Mouse (Mus musculus) G1E (cell line): ENCODE data around the gene Kctd3. TPM values are rescaled to one million over a fixed set of nuclear protein-coding genes. Genes with fewer than 3 reads are reported as not detected.

ENCODE experiments used
- ATAC-seq: 2 replicates; pipeline ENCODE4 v1.8.0; 2016; ENCODE audit warnings: mild to moderate bottlenecking; ENCODE audit not compliant: insufficient number of reproducible peaks, poor library complexity, low FRiP score, severe bottlenecking; ENCODE audit errors: extremely low read depth
- DNase-seq: peaks from one replicate; pipeline ENCODE4 v3.0.0; 2012; ENCODE audit warnings: low spot score
- H3K27me3 ChIP-seq: 2 replicates; pipeline ENCODE4 v1.6.1; 2012; ENCODE audit warnings: mild to moderate bottlenecking, low read length, inconsistent platforms; ENCODE audit not compliant: insufficient read depth
- H3K36me3 ChIP-seq: replicated peaks from 2 replicates; pipeline ENCODE3; 2012; ENCODE audit warnings: mild to moderate bottlenecking, inconsistent platforms
- H3K4me1 ChIP-seq: 2 replicates; pipeline ENCODE4 v1.6.1; 2012; ENCODE audit warnings: low read depth, low read length, inconsistent platforms, mixed read lengths; ENCODE audit not compliant: insufficient read depth
- H3K4me3 ChIP-seq: 2 replicates; pipeline ENCODE4 v1.5.1; 2012; ENCODE audit warnings: low read depth, mild to moderate bottlenecking, inconsistent platforms, low read length, moderate library complexity, mixed read lengths
- H3K9me3 ChIP-seq: replicated peaks from 2 replicates; pipeline ENCODE4 v1.6.1; 2012; ENCODE audit warnings: inconsistent platforms
- CTCF ChIP-seq: IDR thresholded peaks from 2 replicates; pipeline ENCODE4 v1.5.1; 2012; ENCODE audit warnings: low read depth, low read length, inconsistent platforms, mixed read lengths
- GATA1 ChIP-seq: IDR thresholded peaks from 2 replicates; pipeline ENCODE4 v1.6.1; 2012; ENCODE audit warnings: borderline replicate concordance, low read length, inconsistent platforms, mixed read lengths
- GATA2 ChIP-seq: IDR thresholded peaks from 2 replicates; pipeline ENCODE4 v1.6.1; 2012; ENCODE audit warnings: low read depth, low read length, inconsistent platforms, borderline replicate concordance
- POLR2AphosphoS5 ChIP-seq: IDR thresholded peaks from 2 replicates; pipeline ENCODE4 v1.6.1; 2012; ENCODE audit warnings: low read depth, low read length, inconsistent platforms; ENCODE audit not compliant: insufficient replicate concordance
- TAL1 ChIP-seq: conservative IDR thresholded peaks from 2 replicates; pipeline ENCODE4 v1.6.1; 2012; ENCODE audit warnings: low read depth, low read length, inconsistent platforms, mixed read lengths
- polyA plus RNA-seq: library from polyadenylated mRNA; stranded (reverse); fragments of >175 nt; gene quantifications from 2 replicates; pipeline ENCODE4 v1.2.3, GENCODE M21; 2012
- total RNA-seq, 2 experiments: library from RNA; stranded (forward) in 1 of 2; stranded (reverse) in 1 of 2; fragments of 200-1000 nt in 1 of 2; fragments of >200 nt in 1 of 2; fragmentation: Nextera tagmentation in 1 of 2; gene quantifications; 2 replicates each; pipeline ENCODE4 v1.2.3; 2014 to 2017

The Kctd3 gene
- total RNA-seq (2014; fragmentation: Nextera tagmentation): 23.9 and 25.4 TPM in 2 replicates
- total RNA-seq (2017): 15.9 and 16.3 TPM in 2 replicates
- 42.9 and 45.4 TPM in 2 replicates for polyA plus RNA-seq

DNA sequence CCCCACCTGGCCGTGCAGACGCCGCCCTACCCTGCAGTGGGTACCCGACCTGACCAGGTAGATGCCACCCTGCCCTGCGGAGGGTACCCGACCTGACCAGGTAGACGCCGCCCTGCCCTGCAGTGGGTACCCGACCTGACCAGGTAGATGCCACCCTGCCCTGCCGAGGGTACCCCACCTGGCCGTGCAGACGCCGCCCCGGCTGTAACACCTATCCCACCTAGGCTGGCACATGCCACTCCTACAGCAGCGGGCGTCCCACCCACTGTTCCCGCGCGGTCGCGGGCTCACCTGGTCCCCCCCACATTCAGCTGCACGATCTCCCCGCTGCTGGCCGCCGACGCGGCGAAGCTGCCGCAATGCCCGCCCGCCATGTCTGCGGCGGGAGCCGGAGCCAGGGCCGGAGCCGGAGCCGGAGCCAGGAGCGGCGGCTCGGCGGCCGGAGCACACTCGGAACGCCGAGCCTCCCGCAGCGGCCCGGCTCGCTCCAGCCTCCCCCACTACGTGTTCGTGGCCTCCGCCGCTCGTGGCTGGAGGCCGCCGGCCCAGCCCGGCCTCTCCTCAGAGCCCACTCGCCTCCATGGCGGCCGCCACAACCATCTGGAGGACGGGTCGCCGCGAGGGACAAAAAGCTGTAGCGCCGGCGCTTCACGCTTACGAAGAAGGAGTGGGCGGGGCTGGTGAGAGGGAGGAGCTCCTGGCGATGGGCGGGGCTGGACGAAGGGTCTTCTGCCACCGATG lies at the start of gene Kctd3:
Gene Kctd3 (minus strand): TSS at position 603 of the 741 bp plus-strand sequence.
- Histone ChIP-seq H3K9me3 (no peaks in the 10 kb centered on the region), H3K27me3 (no peaks in the 10 kb centered on the region), H3K36me3 (peaks cover 31% of the 10 kb centered on the region), H3K4me3 (peak within 1 kb of the TSS; percentile 100), H3K4me1 (peaks cover 29% of the 10 kb centered on the region)
- DNase-seq (peak; percentile 81), ATAC-seq (peak; percentile 84)
- TF ChIP-seq POLR2AphosphoS5 (no peak), TAL1 (no peak), GATA2 (no peak), GATA1 (no peak), CTCF (no peak)

DNA sequence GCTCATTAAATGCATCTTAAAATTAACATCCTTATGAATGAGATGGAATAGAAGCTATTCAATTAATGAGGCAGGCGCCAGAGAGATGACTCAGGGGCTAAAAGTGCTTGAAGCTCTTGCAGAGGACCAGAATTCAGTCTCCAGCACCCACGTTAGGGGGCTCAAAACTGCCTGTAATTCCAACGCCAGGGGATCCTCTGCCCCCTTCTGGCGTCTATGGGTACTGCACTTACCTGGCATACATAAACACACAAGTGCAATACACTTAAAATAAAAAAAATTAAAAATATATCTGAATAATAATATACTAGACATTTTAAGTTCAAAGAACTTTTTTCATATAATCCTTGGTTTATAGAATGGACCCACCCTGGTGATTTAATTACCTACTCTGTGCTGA lies 49.8 kb upstream of the Kctd3 start:
- Histone ChIP-seq H3K36me3 (no peaks in the 10 kb centered on the region), H3K27me3 (no peaks in the 10 kb centered on the region), H3K9me3 (peaks cover 16% of the 10 kb centered on the region), H3K4me3 (no peak overlapping the region), H3K4me1 (no peaks in the 10 kb centered on the region)
- TF ChIP-seq TAL1 (no peak), CTCF (no peak), POLR2AphosphoS5 (no peak), GATA2 (no peak), GATA1 (no peak)
- DNase-seq (no peak), ATAC-seq (no peak)

DNA sequence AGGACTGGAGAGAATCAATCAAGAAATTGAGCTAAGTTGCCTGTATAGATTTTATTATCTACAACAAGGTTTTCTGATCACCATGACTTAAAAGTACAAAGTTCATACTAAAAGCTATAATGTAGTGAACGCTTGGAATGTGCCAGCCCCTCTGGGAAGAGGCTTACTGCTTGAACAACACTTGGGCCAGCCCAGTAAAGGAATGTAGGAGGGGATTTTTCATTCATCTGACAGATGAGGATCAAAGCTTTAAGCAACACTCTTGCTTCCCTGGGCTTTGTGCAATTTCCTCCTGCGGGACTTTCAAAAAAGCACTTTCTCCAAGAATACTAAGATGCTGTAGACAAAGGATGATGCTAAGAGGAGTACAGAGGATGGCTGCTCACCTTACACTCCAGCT lies 48.3 kb upstream of the Kctd3 start:
- no peaks in the 10 kb centered on the region for H3K4me1 ChIP-seq
- no peak for DNase-seq
- no peaks in the 10 kb centered on the region for H3K27me3 ChIP-seq
- H3K9me3 ChIP-seq: peaks cover 25% of the 10 kb centered on the region
- no peaks in the 10 kb centered on the region for H3K36me3 ChIP-seq
- H3K4me3 ChIP-seq: no peak overlapping the region
- TF ChIP-seq GATA1 (no peak), GATA2 (no peak), POLR2AphosphoS5 (no peak), CTCF (no peak), TAL1 (no peak)
- ATAC-seq: no peak

DNA sequence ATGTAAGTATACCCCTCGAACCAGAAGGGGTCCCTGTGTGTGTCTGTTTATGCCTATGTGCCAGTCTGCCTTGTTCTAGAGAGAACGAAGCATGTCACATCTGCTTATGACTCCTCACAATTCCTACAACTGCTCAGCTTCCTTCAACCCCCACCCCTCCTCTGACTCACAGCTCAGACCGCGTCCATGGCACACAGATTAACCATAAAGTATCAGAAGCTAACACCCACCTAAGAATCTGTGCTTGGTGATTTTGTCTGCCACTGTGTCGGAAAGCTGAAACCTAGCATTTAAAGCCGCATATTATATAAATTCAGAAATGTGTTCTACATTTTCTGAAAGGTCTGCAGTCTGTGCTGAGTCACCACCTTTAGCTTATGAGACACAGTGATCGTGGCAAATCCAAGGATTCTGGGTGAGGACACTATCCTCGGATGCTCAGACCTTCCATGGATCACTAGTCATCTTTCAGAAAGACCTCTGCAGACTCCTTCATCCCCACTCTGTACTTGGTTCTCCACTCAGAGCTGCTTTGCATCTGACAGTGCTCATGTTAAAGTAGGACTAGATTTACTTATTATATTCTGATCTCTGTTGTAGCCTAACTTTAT lies 47.4 kb upstream of the Kctd3 start:
- Histone ChIP-seq H3K4me1 (no peaks in the 10 kb centered on the region), H3K9me3 (peaks cover 25% of the 10 kb centered on the region), H3K27me3 (no peaks in the 10 kb centered on the region), H3K36me3 (no peaks in the 10 kb centered on the region), H3K4me3 (no peak overlapping the region)
- TF ChIP-seq GATA2 (no peak), POLR2AphosphoS5 (no peak), CTCF (no peak), GATA1 (no peak), TAL1 (no peak)
- ATAC-seq (no peak), DNase-seq (no peak)

DNA sequence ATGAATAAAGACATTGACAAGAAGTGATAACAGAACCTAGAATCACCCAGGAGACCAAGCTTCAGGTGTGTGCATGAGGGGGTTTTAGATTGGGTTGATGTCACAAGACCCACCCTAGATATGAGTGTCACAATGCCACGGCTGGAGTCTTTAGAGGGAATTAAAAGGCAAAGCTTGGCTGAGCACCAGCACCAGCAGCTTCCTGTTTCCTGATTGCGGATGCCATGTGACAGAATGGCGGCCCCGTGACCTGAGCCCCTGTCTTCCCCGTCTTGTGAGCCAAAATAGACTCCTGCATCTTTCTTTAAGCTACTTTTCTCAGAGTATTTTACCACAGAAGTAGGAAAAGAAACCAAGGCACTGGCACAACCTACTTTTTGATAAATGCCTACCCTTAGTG lies 46.5 kb upstream of the Kctd3 start:
- no peak for ATAC-seq

DNA sequence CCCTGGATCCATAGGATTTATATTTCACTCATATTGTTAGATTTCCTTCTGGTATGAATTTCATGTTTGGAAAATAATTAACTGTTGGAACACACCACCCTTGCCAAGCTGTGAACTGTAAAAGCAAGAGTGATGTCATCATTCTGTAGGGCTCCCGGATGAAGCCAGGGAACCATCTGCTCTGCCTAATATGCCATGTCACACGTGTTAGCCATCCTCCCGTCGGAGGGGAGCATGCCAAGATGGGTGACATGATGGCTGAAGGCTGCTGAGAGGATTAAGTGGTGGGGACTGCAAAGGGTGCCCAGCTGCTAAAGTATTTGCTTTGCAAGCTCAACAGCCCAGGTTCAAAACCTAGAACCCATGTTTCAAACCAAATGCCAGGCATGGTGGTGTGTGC lies 44.5 kb upstream of the Kctd3 start:
- Histone ChIP-seq H3K4me1 (no peaks in the 10 kb centered on the region), H3K9me3 (peaks cover 34% of the 10 kb centered on the region), H3K36me3 (no peaks in the 10 kb centered on the region), H3K4me3 (no peak overlapping the region), H3K27me3 (no peaks in the 10 kb centered on the region)
- DNase-seq: no peak
- no peak for ATAC-seq
- no peak for TF ChIP-seq CTCF
- no peak for TF ChIP-seq GATA1

More for the DNA sequence above, 46.5 kb upstream of the Kctd3 start:
- H3K4me1 ChIP-seq: no peaks in the 10 kb centered on the region
- no peaks in the 10 kb centered on the region for H3K36me3 ChIP-seq
- H3K27me3 ChIP-seq: no peaks in the 10 kb centered on the region
- no peak overlapping the region for H3K4me3 ChIP-seq
- H3K9me3 ChIP-seq: peaks cover 26% of the 10 kb centered on the region
- DNase-seq: no peak
- TF ChIP-seq GATA1 (no peak), CTCF (no peak), GATA2 (no peak), POLR2AphosphoS5 (no peak), TAL1 (no peak)
